Mouse (Mus musculus): ENCODE data around the gene Ttc7b.

GRCm38 (mm10) chr12:100356407-100356806 lies 164.2 kb downstream of the Ttc7b start:
- TF ChIP-seq CTCF (IDR thresholded peaks at IDR 0.05; ENCODE audit: borderline replicate concordance, insufficient read depth, low read depth, low read length) (no peak), POLR2A (IDR thresholded peaks at IDR 0.05; ENCODE audit: borderline replicate concordance, insufficient read depth, low read length) (no peak)

All from cerebellum, adult 2 months (tissue).